In genomic region chr10:74513743-74514142, GRCm38 (mm10) we compare ENCODE assay signal across 14 mouse cellular contexts.
"Had no signal": no experiment of that assay in that cellular context is flagged by ENCODE, and none has a peak within 500 bp of the region (broad histone marks: within the 10 kb centered on the region; RNA-seq: fewer than 3 reads in every experiment).

No protein-coding gene starts in this region.

- DNase-seq: lung, adult 18-20 months; lung, embryonic 14.5 days; lung, postnatal 10 days; lung, postnatal 4 days; right cerebral cortex, postnatal 14 days; thymus, adult 2 months; thymus, postnatal 25 days; thymus, postnatal 4 days had no signal

- H3K9ac ChIP-seq: lung, embryonic 14.5 days; midbrain, embryonic 13.5 days; midbrain, embryonic 15.5 days; neural tube, embryonic 12.5 days; stomach, embryonic 15.5 days had no signal

- H3K4me3 ChIP-seq: midbrain, embryonic 13.5 days; midbrain, embryonic 15.5 days; neural tube, embryonic 12.5 days; stomach, embryonic 15.5 days had no signal

- H3K9me3 ChIP-seq: midbrain, embryonic 13.5 days; midbrain, embryonic 15.5 days; neural tube, embryonic 12.5 days; stomach, embryonic 15.5 days had no signal

- H3K27me3 ChIP-seq: midbrain, embryonic 13.5 days; midbrain, embryonic 15.5 days; neural tube, embryonic 12.5 days; stomach, embryonic 15.5 days had no signal

- H3K4me1 ChIP-seq: midbrain, embryonic 15.5 days; neural tube, embryonic 12.5 days; stomach, embryonic 15.5 days had no signal

- H3K4me2 ChIP-seq: lung, embryonic 14.5 days; midbrain, embryonic 11.5 days; midbrain, embryonic 13.5 days; midbrain, embryonic 15.5 days; neural tube, embryonic 12.5 days; stomach, embryonic 15.5 days had no signal

- H3K36me3 ChIP-seq: midbrain, embryonic 13.5 days; midbrain, embryonic 15.5 days; neural tube, embryonic 12.5 days; stomach, embryonic 15.5 days had no signal

- H3K27ac ChIP-seq: midbrain, embryonic 13.5 days; midbrain, embryonic 15.5 days; neural tube, embryonic 12.5 days; stomach, embryonic 15.5 days; stomach, postnatal 0 days had no signal

- ATAC-seq: midbrain, embryonic 13.5 days; midbrain, embryonic 15.5 days had no signal
